Mouse (Mus musculus) heart, postnatal 25 days (tissue): ENCODE results near the gene Minpp1. TPM values are rescaled to one million over a fixed set of nuclear protein-coding genes. Genes with fewer than 3 reads are reported as not detected.

Source experiments
- total RNA-seq, 2 experiments: library from RNA; stranded (reverse); gene quantifications; 2 replicates each; pipeline ENCODE4 v1.2.3; 2021

The Minpp1 gene
- total RNA-seq, 2 experiments from 2014 or later, result 14.8 to 15.5 TPM

Other genes starting within 250 kb of the Minpp1 start
- 10 to 100 TPM; 55.8 to 59.0 TPM for gene Sgms1, start 96.1 kb upstream of the Minpp1 start, total RNA-seq
- 10 to 100 TPM; 22.8 to 25.4 TPM for gene Rpl9-ps6, start 19.2 kb upstream of the Minpp1 start, total RNA-seq
- 10 to 100 TPM; 12.3 to 14.9 TPM for gene Papss2, start 110.0 kb downstream of the Minpp1 start, total RNA-seq